Mouse (Mus musculus): Measurements from ENCODE around the gene Arid3a.
"Not testable (repeated sequence)": the region's sequence is repeated elsewhere in the genome, so short reads cannot be mapped to it uniquely, and the experiment has no call there.

Gene Arid3a

GRCm38 (mm10) chr10:79926491-79927323 is at the start of gene Arid3a:
Gene Arid3a (plus strand): TSS chr10:79927043.
- DNase-seq (ENCODE audit: low read depth in 1 of 2, low spot score in 2 of 2) = peak; percentile 59 to 78

GRCm38 (mm10) chr10:79877174-79877573 is 49.7 kb upstream of the Arid3a start:
- no peak for DNase-seq (ENCODE audit: low read depth in 1 of 2, low spot score in 2 of 2)

- peak; percentile 54 to 59 for DNase-seq (ENCODE audit: low read depth in 1 of 2, low spot score in 2 of 2)
Measured at GRCm38 (mm10) chr10:79877757-79878156, 49.1 kb upstream of the Arid3a start.

- no peak for DNase-seq (ENCODE audit: low read depth in 1 of 2, low spot score in 2 of 2)
Measured at GRCm38 (mm10) chr10:79879527-79879926, 47.3 kb upstream of the Arid3a start.

DNA sequence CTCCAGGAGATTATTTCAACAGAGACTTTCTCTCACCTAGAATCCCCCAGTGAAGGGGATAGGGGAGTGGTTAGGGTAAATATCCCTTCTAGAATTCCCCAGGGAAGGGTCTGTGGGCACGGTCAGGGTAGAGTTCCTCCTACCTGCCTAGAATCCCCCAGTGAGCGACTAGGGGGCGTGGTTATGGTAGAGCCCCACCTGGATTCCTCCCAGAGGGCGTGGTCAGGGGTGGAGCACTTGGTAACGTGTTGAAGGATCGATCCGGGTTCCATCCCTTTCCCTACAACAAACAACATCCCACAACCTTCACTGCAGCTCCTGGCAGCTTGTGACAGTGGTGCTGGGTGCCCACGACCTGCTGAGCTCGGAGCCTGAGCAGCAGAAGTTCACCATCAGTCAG is 46.1 kb upstream of the Arid3a start:
- no peak for DNase-seq (ENCODE audit: low read depth in 1 of 2, low spot score in 2 of 2)

DNA sequence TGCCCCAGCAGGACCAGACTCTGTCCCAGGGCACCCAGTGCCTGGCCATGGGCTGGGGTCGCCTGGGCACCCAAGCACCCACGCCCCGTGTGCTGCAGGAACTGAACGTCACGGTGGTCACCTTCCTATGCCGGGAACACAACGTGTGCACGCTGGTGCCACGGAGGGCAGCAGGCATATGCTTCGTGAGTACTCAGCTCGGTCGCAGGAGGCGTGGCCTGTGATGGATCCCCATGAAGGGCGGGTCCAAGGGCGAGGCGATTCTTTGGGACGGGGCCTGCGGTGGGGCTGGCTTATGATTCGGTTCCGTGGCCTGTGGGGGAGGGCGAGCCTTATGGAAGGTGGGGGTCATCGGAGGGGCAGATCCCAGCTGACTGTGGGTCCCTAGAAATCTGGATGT is 44.9 kb upstream of the Arid3a start:
- no peak for DNase-seq (ENCODE audit: low read depth in 1 of 2, low spot score in 2 of 2)

DNA sequence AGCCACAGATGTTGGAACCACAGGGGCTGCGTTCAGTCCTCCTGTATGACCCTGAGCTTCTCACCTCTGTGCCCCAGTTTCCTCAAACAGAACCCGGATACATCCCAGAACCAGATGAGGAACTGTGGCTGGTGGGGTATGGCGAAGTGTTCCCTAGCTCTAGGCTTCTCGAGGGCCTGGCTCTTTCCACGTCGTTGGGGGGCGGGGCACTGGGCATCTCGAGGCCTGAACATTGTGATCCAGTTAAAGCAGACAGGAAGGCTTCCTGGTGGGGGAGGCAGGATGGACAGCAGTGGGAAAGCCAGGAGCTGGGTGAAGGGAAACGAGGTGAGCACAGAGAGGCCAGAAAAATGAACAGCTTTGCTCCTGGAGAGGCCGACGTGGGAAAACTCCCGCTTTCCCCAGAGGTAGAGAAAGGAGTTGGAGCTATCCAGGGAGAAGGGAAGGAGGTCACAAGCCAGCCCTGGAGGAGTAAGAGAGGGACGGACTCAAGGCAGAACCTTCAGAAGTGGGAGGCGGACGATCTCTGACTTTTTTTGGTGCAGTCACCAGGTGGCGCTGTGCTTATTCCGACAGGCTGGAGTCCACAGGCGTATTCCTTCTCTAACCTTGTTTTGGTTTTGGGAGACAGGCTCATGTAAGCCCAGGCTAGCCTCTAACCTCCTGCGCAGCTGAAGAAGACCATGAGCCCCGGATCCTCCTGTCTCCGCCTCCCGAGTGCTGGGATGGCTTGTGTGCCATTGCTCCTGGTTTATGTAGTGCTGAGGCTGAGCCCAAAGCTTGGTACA is 43.4 kb upstream of the Arid3a start:
- peak; percentile 46 to 67 for DNase-seq (ENCODE audit: low read depth in 1 of 2, low spot score in 2 of 2)

GRCm38 (mm10) chr10:79884446-79884845 is 42.4 kb upstream of the Arid3a start:
- DNase-seq (ENCODE audit: low read depth in 1 of 2, low spot score in 2 of 2) = no peak

GRCm38 (mm10) chr10:79884938-79885337 is 41.9 kb upstream of the Arid3a start:
- DNase-seq (ENCODE audit: low read depth in 1 of 2, low spot score in 2 of 2) = not testable (repeated sequence)

GRCm38 (mm10) chr10:79886054-79886453 is 40.8 kb upstream of the Arid3a start, which contains the start of gene Elane:
Gene Elane (plus strand): TSS chr10:79886247.
- DNase-seq (ENCODE audit: low read depth in 1 of 2, low spot score in 2 of 2) = no peak

DNA sequence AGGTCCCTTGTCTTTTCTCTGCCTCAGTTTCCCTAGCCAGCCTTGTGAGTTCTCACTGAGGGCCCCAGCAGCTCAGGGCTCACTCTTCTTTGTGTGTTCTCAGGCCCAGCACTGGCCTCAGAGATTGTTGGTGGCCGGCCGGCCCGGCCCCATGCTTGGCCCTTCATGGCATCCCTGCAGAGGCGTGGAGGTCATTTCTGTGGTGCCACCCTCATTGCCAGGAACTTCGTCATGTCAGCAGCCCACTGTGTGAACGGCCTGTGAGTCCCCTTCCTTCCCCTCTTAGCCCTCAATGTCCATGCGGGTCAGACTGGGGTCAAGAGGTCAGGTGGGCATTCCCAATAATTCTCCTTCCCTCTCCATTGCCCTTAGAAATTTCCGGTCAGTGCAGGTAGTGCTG is 40.2 kb upstream of the Arid3a start:
- DNase-seq (ENCODE audit: low read depth in 1 of 2, low spot score in 2 of 2) = no peak

DNA sequence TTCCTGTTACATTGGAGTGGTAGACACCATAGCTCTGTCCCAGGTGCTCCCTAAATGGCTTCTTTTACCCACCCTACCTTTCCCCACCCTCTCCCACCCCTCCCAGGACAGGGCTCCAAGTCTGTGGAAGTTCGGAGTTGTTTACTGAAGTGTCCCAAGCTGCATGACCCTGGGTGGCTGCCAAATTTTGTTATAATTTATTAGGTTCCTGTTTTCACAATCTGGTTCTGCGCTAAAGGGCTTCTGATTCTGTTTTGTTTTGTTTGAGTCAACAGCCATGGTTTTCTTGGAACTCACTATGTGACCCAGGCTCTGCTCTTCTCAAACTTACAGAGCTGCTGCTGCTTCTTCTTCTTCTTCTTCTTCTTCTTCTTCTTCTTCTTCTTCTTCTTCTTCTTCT is 37.5 kb upstream of the Arid3a start:
- DNase-seq (ENCODE audit: low read depth in 1 of 2, low spot score in 2 of 2) = no peak

- no peak for DNase-seq (ENCODE audit: low read depth in 1 of 2, low spot score in 2 of 2)
Measured at GRCm38 (mm10) chr10:79890670-79891069, 36.2 kb upstream of the Arid3a start, which contains the start of gene Cfd. Gene Cfd (plus strand): TSS chr10:79890853.

DNA sequence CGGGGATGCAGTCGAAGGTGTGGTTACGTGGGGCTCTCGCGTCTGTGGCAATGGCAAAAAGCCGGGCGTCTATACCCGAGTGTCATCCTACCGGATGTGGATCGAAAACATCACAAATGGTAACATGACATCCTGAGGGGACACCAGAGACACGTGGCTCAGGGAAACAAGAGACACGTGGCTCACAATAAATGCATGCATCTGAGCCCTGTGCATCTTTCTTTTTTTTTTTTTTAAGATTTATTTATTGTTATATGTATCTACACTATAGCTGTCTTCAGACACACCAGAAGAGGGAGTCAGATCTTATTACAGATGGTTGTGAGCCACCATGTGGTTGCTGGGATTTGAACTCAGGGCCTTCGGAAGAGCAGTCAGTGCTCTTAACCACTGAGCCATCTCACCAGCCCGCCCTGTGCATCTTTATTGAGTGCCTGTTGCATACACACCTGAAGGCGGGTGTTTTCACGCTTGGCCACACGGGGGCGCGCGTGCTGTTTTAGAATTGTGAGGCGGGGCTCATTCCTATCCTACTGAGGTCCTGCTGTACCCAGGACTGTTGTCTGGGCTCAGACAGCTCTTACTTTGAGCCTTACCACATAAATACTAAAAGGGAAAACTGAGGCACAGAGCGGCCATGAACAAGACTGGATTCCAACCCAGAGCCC is 34.3 kb upstream of the Arid3a start:
- DNase-seq (ENCODE audit: low read depth in 1 of 2, low spot score in 2 of 2) = peak; percentile 39 to 72

DNA sequence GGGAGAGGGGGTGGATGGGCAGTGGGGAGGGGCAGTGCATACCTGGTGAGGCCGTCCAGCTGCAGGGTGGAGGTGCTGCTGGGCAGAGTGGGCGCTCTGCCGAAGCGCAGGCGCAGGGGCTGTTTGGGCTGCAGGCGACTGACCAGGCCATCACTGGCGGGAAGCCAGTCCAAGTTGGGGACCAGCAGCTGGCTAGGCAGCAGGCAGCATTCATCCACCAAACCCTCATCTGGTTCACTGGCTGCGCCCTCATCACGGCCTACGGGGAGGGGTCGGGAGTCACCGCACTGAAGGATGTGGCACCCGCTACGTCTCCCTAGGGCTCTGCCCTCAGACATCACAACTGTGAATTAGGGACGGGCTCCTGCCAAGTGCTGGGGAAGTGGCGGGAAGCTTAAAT is 30.5 kb upstream of the Arid3a start:
- DNase-seq (ENCODE audit: low read depth in 1 of 2, low spot score in 2 of 2) = no peak

DNA sequence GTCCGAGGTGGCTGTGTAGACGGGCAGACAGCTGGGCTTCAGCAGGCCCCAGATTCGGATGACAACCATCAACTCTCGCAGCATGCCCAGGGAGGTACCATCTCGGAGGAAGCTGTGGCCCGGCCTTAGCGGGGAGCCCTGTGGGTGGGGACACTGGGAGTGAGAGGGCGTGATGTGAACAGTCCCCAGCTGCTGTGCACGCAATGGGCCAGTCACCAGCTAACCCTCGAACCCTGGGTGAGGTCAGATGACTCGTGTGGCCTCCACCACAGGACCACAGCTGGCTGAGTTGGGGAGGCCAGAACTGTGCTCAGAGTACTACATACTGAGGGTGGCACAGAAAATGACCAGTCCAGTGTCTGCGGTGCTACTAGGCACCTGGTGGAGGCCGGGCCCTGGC is 30.0 kb upstream of the Arid3a start:
- DNase-seq (ENCODE audit: low read depth in 1 of 2, low spot score in 2 of 2) = no peak

DNA sequence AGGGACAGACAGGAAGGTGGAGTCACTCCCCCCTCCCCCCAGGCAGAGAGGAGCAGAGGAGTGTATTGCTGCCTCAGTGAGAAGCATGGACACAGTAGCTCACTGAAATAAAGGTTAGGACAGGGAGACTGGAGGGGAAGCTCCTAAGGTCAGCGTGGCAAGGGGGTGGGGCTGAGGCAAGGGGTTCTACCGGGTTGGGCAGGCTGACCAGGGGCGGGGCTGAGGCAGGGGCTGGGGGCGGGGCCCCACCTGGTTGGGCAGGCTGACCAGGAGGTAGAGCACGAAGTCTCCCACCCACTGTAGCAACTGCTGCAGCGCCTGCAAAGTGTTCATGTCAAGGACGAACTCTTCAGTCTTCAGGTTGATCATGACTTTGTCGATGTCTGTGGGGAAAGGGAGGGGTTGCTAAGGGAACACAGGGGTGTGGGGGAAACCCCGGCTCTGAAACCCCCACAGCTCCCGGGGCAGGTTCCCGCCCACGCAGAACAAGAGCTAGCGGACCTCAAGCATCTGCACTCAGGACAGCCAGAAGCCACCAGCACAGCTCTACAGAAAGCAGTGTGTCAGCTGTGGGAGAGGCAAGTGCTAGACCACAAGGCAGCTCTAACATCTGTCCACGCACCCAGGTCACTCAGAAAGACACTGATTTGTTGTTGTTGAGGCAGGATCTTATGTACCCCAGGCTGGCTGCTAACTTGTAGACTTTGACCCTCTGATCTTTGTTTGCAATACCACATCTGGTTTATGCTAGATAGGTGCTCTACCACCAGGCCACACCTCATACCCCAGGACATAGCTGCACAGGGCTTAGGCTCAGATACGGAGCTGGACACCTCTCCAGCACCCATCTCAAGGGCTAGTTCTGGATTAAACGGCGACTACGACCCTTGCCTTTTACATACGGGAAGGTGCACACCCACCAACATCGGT is 29.3 kb upstream of the Arid3a start:
- no peak for DNase-seq (ENCODE audit: low read depth in 1 of 2, low spot score in 2 of 2)

- DNase-seq (ENCODE audit: low read depth in 1 of 2, low spot score in 2 of 2) = no peak
Measured at GRCm38 (mm10) chr10:79900951-79901410, 25.9 kb upstream of the Arid3a start.

- DNase-seq (ENCODE audit: low read depth in 1 of 2, low spot score in 2 of 2) = no peak
Measured at GRCm38 (mm10) chr10:79906712-79907111, 20.1 kb upstream of the Arid3a start.

DNA sequence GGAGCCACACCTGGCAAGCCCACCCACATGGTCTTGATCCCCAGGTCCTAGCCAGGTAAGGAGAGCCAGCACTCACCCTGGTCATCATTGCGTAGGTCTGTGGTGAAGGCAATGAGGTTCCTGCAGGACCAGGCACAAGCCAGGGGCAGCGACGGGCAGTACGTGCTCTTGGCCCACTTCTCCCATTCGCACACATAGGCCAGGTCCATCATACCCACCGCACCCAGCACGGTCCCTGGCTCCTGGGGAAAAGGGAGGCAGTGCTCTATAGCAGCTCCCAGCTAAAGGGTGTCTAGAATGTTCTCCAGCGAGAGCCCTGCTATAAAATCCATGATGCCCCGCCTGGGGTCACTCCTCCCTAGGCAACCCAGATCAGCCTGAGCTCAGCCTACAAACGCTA is 19.4 kb upstream of the Arid3a start:
- DNase-seq (ENCODE audit: low read depth in 1 of 2, low spot score in 2 of 2) = no peak

Data from monocyte, adult 2 months (primary cell).